Mouse (Mus musculus) cerebellum, postnatal 14 days (tissue): ENCODE measurements around the gene Acox3.
"Not testable (repeated sequence)": the region's sequence is repeated elsewhere in the genome, so short reads cannot be mapped to it uniquely, and the experiment has no call there.

Experiments
- DNase-seq, 2 experiments: peaks; one replicate each; pipeline ENCODE4 v3.0.0; 2021; ENCODE audit warnings: mixed read lengths in 2 of 2

The Acox3 gene

DNA sequence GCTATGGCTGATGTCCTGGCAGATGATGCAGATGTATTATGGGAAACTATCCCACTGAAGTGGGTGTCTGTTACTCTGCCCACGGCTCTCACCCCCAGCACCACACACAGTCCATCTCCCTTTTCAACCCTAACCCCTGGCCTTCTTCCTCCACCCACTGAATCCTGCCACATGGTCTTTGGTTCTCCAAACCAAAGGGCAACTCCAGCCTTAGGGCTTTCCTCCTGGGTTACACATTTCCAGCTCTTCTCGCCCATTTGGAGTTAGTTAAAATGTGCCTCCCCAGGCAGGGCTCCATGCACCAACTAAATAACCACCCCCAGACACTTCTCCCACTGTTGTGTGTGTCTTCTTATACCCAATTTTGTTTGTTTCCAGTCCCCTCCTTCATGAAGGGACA lies 4.4 kb upstream of the Acox3 start:
- no peak for DNase-seq

DNA sequence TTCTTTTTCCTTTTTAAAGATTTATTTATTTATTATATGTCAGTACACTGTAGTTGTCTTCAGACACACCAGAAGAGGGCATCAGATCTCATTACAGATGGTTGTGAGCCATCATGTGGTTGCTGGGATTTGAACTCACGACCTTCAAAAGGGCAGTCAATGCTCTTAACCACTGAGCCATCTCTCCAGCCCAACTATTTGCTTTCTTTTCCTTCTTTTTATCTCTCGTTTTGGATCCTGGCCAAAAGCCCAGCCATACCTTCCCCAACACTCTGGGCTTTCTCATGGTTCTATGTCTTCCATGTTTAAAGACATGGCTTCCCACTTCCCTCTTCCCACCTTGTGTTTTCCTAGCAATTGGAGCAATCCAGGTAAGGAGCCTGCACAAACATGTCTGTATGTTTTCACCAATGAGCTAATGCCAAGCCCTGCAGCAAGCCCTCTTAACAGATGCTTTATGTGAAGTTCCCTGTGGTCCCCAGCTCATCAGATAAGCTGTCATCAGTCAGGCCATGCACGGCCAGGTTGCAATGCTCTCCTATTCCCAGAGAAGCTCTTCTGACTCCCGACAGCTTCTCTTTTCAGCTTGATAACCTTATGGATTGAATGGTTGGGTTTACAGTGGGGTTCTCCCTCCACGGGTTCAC lies 3.5 kb upstream of the Acox3 start:
- no peak for DNase-seq

DNA sequence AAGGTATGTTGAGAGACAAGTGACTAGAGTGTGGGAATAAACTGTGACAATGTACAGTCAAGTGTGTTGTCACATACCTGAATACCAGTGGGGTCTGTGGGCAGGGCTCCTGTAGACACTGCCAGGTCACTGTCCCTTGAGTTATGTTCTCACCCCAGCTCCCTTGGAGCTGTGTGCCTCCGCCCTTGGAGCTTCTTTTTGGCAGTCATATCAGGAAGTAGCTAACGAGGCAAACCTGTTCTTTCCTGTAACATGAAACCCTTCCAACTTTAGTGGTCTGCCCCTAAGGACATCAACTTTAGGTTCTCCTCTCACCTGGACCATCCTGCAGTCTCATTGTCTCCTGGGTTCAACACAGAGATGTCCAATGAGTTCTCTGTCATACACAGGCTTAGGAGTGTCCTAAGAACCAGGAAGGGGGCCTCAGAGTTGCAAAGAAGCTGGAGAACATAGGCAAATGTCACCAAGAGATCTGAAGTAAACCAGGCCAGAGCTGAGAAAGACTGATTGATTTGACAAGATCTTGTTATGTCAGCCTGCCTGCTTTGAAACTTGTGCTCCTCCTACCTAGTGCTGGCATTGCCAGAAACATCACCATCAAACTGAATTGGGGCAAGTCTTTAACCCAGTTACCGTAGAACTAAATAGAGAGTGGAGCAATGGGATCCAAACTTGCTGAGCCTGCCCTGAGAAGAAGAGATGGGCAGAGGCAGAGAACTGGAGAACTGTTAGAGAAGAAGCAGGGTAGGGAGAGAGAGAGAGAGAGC lies 2.5 kb upstream of the Acox3 start:
- no peak for DNase-seq

DNA sequence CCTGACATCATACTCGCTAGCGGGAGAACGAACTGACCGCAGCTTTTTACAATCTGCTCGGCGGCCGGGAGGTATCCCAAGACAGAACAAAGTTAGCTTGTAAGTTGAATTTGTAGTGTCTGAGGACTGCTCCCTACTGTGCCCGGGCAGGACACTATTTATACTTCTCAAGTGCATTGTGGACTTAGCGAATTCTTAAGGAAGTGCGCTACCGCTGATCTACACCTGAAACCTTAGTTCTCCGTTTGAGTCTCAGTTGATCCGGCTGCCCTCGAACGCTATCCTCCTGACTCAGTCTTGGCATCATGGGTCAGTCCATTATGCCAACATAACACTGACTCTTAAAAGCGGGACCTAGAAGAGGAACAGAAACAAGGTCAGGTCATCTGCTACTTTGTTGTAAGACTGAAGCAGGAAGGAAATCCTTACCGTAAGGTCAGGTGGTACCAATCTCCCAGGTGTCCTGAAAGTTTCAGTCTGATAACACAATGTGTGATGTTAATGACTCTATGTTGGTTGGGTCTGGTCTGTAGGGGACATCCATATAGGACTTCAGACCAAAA lies 462 bp downstream of the Acox3 start:
- DNase-seq = no peak

DNA sequence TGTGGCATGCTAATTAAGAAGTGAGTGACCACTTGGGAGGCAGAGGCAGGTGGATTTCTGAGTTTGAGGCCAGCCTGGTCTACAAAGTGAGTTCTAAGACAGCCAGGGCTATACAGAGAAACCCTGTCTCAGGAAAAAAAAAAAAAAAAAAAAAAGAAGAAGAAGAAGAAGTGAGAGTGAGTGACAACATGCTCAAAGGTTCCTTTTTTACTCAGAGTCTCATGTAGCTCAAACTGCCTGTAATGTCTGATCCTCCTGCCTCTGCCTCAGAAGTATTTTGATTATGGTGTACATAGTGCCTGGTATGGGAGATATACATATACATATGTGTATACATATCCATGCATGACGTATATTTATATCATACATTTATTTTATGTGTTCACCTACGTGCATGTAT lies 1.4 kb downstream of the Acox3 start:
- DNase-seq = not testable (repeated sequence)

DNA sequence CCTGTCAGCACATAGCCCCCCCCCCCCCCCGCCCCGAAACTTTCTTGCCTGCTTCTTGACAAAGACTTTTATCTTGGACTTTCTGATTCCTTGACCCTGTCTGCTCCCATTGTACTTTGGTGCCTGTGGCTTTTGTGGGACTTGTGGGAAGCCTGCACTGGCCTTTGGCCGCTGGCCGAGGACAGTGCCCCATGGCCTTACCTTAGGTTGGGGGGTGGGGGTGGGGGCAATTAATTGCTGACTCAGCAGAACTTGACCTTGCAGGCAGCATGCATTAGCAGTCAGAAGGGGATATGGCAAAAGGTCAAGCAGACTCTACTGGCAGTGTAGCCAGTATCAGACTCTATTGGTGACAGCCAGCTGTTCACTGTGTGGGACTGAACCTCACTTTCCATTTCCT lies 8.7 kb downstream of the Acox3 start:
- no peak for DNase-seq

DNA sequence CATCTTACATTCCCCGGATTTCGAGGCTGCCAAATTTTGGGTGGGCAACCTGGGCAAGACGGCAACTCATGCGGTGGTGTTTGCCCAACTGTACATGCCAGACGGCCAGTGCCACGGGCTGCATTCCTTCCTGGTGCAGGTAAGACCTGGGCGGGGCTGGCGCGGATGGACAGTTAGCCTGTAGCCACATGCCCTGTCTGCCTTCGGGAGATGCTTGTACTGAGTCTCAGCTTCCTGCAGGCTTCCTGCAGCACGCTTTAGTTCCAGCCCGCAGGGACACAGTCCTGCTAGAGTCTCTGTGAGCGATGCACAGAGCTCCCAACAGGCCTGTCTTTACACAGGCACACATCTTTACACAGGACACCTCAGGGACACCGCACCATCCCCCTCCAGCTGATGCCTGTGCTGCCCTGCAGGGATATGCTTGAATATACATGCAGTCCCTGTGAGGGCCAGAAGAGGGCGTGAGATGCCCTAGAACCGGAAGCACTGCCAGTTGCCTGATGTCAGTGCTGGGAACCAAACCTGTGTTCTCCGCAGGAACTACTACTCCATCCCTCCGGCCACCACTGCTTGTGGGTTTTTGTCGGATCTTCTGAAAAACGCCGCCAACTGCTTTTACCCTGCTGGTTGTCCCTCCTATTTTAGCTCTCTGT lies 9.4 kb downstream of the Acox3 start:
- DNase-seq = no peak

DNA sequence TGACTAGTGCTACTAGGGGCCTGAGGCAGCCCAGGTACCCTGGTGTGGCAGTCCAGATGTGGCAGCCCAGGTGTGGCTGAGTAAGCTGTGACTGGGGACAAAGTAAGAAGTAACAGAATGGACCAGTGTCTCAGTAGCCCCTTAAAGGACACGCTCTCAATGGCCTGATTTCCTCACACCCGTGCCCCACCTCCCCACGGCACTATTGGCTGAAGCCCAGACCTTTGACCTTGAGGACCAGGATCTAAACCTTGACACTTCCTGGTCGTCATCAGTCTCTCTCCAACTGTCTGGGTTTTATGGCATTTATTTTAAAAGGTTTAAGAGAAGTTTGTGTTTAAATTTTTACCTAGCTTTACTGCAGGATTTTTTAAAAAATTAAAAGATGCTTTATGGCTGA lies 10.0 kb downstream of the Acox3 start:
- no peak for DNase-seq

DNA sequence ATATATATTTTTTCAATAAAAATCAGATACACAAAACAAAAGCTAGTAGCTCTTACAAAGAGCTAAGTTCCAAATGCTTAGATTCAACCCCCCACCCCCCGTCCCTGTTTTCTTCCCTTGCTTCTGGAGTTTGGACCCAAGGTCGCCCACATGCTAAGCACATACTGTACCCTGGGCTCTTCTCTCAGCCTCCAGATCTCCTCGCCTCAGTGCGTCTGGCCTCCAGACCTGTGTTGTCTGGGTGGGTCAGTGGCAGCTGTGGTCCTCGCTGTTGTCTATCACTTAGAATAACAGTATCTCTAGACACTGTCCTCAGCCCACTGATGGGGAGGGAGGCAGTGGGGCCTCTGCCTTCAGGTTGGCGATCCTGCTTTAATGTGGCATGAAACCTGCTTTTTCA lies 10.4 kb downstream of the Acox3 start:
- DNase-seq = no peak

DNA sequence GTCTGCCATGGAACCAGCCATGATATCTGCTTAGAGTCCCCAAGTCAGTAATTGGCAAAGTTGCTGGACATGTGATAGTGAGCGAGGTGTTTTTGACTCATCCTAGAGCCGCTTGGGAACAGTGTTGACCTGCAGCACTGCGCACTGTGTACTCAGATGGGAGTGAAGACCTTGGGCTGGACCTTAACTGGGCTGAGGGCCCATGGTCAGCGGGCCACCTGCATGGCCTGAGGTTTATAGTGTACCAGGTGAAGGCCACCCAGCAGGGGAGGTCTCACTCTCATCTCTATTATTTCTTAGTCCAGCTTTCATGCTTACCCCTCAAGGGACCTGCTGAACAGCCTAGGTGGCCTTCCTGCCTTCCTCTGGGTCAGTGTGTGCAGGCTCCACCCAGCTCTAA lies 11.9 kb downstream of the Acox3 start:
- no peak for DNase-seq

DNA sequence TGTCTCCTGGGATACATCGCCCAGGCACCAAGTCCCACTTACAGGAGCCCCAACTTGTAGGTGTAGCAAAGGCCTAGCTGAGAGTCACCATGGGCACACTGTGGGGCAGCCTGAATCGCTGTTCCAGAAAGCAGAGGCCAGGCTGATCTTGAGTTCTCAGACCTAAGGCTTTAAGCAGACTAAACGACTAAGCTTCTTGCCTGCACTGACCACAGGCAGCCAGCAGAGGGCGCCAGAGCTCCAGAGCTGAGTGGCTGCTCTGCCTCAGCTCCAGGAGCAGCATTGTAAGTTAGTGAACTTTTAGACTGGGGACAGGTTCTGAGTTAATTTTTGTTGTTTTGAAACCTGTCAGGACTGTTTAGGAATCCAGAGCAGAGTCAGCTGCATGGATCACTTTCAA lies 12.9 kb downstream of the Acox3 start:
- DNase-seq = peak; percentile 82 to 87

DNA sequence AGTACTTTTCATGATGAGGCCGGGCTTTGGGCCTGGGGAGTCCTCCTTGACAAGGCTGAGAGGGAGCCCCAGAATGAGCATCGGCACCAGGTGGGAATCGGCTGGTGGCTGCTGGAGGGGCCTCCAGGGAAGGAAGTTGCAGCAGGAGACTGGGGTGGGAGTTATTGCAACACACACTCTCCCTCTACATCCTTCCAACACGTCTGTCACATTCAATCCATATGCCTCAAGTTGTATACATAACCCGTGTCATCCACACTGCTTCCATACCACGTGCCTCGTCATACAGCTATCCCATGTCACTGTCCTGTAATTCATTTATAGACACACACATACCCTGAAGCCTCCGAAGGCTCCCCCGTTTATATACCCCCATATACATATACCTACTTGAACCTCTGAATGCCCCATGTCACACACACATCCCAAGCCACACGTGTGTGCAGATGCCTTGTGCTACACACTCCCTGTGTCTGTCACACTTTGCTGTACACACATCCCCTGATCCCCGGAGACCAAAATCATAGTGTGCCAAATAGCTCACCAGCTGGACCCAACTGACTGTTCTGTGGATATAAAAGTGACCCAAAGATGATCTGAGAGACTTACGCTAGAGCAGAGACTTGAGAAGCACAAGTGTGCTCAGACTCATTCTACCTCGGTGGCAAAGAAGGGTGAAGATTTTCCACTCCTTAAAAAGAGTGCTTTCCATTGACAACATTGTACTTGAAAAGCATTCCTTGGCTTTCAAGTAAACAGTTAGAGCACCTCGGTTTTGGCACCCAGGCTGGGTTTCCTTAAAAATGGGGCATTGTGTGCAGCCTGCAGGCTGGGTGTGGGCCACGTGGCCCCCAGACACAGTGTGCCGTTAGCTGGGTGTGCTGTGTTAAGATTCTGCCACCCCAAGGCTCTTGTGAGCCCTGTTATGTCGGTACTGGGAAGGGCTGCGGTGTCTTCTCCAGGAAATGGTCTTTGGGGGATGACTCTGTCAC lies 13.6 kb downstream of the Acox3 start:
- DNase-seq = no peak

DNA sequence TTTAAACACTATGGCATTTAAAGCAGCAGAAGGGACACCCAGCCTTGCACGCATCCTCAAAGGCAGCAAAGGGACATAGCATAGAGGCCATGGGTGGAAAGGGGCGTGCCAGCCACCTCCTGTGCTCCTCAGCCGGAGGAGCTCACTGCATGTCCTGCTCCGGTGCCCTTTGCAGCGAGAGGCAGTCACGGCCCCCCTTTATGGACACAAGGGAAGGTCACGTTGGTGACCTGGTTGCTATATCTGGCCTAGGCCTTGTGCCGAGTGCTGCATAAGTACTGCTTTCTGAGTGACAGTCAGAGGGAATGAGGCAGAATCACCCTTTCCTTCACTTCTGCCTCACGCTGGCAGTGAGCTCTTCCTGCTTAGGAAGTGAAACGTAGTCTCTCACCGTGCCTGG lies 17.4 kb downstream of the Acox3 start:
- no peak for DNase-seq

DNA sequence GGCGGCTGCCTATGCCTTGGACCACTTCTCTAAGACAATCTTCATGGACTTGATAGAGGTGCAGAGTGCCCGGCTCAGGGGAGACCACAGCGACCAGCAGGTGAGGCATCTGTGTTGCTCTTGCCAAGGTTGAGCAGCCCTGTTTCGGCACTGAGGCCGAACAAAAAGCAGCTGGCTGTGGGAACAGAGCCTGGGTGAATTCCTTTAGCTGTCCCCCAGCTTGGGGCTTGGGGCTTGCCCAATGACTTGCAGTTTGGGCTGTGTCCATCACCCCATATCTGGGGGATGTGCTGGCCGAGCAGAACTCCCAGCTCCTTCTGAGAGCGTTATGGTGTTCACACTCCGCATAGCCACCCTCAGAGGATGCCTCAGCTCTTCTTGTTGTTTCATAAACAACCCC lies 18.7 kb downstream of the Acox3 start:
- DNase-seq = no peak

DNA sequence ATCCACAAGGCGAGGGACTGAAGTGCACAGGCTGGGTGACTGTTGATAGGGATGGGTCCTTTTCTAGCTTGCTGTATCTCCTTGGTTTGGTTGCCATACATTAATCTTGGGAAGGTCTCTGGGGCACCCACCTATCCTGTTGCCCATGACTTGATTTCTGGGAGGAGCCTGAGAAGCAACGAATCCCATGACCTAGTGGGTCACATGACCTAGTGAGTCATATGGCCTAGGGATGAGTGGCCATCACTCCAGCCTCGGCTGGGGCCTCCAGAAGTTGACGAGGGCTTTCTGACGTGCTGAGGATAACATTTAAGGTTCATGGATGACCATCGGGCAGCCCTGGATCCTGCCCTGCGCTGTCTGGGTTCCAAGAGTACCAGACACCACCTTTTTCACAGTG lies 22.5 kb downstream of the Acox3 start:
- no peak for DNase-seq

DNA sequence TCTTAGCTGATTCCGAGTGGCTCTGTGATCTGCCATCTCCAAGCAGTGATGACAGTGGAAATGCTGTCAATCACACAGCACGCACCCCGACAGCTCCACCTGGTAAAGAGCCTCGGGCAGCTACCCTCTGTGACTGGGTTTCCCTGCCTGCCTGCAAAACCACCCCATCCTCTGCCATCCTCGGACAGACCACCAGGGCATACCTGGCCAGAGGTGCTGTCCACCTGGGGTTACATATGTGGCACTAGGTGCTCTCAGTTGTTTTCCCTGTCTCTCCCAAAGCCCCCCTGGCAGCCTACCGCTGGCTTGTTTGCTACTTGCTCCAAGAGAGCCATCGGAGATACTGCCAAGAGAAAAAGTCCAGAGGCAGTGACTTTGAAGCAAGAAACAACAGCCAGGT lies 24.0 kb downstream of the Acox3 start:
- DNase-seq = no peak

DNA sequence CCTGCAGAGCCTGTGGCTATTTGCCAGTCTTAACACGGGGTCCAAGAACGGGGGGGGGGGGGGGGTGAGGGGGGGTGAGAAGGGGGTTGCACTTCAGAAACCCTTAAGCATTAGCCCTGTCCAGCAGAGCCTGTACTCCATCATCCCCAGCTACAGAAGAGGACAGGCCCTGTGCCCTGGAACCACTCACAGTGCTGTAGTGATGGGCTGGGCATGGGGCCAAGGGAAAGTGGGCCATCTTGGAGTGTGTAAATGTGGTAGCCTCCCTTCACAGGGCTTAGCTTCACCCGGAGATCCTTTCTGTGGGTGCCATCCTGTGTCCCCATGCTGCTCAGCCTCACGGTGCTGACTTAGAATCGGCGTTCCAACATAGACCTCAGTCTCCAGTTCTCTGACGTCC lies 24.9 kb downstream of the Acox3 start:
- peak; percentile 48 to 67 for DNase-seq

DNA sequence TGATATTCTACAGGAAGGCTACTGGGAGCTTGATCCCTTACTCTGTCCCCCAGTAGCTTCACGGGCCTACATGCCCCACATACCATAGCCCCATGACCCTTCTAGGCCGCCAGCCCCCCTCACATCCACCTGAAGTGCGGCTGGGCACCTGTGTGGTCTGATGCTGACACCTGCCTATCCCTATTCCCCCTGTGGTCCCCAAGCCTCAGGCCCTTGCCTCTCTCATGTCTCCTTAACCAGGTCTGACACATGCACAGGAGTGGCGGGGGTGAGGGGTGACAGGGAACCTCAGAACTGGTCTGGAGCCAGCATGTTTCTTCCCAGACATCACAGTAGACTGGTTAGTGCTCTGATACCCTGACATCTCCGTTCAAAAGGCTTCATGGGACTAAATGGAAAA lies 25.7 kb downstream of the Acox3 start:
- DNase-seq = no peak

DNA sequence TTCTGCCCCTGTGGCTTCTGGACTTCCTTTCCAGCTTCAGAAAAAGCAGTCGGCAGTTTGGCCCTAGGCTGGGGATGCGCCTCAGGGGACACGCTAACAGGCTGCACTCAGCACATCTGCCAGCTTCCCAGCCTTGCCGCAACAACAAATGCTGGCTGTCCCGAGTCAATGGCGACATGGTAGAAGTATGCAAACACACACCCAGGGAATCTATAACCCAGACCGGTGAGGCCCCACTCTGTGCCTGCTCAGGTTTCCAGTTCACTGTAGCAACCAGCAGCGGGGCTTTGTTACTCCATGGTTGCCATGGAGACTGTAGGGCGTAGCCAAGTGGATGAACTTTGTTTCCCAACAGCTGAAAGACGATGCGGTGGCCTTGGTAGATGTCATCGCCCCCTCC lies 26.5 kb downstream of the Acox3 start:
- DNase-seq = peak in 1 of 2 experiments; percentile 13

DNA sequence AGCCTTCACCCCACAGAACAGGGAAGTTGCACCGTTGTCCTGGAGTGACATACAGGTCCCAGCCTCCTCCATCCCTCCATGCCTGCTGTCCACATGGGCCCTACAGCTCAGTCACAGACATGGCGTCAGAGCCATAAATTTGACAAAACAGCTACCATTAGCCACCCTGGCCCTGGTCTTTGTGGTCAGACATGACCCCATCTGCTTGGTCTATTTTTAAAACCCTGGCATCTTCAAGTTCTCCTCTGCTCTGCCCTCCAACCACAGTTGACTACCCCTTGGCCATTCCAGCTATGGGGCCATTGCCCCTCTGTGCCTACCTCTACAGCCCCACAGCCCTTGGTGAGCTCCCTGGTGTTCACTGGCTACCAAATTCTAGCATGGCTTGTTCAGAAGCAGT lies 27.1 kb downstream of the Acox3 start:
- DNase-seq = no peak

DNA sequence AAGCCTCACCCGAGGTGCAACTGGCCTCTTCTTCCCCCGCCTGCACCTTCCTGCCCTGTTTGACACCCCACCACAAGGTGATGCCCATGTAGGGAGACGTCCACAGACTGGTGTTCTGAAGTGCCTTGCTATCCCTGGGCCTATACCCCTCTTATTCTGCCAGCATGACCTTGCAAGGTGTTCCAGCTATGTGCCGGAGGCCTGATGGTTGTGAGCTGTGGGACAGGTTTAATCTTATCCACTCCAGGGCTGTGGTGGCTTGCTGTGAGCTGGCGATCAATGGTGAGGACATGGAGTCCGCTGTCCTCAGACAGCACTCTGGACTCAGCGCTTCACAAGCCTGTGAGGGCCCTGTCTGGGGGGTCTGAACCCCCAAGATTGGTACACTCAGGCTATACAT lies 27.5 kb downstream of the Acox3 start:
- no peak for DNase-seq

DNA sequence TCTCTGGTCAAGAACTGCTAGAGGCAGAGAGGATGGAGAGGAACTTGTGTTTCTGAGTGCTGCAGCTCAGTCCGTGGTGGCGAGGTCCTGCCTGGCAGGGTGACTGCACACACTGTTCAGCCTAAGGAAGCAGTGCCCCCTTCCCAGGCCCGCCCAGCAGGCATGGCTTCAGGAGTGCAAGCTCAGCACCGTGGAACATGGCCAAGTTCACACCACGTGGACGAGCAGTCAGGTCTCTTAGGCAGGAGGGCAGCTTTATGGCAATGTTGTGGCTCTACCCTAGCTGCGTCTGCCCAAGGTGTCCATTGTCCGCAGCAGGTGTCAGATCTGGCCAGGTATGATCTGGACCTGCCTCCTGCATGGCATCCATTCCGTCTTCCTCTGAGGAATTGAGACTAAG lies 28.3 kb downstream of the Acox3 start:
- peak in 1 of 2 experiments; percentile 26 for DNase-seq

DNA sequence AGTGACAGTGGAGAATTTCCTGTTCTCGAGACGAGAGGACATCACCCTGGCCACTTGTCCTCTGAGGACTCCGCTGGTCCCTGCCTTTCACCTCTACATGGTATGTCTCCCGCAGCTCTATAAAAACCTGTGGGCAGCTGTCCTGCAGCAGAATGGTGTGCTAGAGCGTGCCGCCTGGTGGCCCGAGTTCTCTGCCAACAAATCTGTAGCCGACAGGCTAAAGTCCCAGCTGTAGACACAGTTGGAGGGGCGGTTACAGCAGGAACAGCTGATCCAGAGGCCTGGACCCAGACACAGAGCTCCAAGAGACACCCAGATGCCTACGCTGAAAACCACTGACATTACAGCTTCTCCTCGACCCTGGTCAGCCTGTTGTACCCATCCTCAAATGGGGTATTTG lies 29.1 kb downstream of the Acox3 start:
- DNase-seq = peak; percentile 20 to 33
